Mouse (Mus musculus): ENCODE data around the gene Zbtb4. TPM values are rescaled to one million over a fixed set of nuclear protein-coding genes. Genes with fewer than 3 reads are reported as not detected.

The Zbtb4 gene
- total RNA-seq, 2 experiments from 2014 or later = 71.1 to 86.9 TPM

DNA sequence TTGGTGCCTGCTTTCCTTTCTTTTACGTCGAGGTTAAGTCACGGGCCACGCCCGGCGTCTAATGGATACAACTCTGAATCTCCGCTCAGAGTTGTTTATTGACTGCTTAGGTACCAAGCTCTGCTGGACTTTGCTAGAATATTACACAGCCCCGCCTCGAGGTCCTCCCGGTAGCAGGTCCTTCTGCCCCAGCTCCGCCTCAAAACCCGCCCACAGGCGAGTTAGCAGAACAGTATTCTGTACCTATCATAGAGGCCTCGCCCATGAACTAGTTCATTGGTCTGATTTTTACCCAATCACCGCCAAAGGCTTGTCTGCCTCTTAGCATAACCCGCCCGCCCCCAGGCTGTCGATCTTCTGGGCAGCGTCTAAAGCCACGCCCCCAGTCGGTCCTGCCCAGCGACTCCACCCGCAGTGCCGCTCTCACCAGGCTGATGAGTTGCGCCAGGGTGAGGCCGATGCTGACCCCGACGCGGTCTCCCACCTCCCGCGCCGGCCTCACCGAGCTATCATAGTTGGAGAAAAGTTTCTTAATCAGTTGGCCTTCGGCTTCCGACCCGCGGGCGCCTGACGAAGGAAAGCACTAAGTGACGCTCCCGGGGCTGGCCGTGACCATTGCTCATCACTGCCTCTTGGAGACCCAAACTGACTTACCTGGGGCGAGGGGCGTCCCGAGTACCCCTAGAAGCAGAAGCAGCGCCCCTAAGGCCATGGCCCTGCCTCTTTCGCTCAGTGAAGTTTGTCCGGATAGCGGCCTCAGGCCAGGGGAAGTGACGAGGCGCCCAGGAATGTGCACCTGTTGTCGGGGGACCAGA is 29.7 kb downstream of the Zbtb4 start, which contains the start of gene Chrnb1:
TSS of gene Chrnb1 (minus strand) at position 776 of the 815 bp plus-strand sequence.
- peak; percentile 91 to 96 for DNase-seq (ENCODE audit: low spot score in 2 of 2)
- intact Hi-C loops (cut with DNase I) = no loop called here

DNA sequence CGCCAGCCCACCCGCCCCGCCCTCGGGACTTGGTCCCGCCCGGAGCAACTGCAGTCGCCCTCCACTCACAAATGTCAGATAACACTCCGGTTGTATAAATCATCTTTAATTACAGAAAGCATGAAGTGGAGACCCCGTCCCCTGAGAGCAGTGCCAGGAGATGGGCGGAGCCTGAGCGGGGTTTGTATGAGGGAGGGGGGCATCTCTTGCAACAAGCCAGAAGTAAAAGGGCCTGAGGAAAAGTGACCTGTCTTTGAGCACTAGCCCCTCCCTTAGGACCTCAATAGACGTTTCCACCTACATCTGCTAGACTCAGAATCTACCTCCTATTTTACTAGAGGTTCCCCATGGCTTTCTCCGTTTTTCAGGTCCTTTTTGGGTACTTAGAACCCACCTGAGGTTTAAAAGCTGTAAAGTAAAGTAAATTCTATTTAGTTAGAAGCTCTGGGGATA is 30.3 kb downstream of the Zbtb4 start:
- no peak for DNase-seq (ENCODE audit: low spot score in 2 of 2)
- intact Hi-C loops (cut with DNase I) = no loop called here

DNA sequence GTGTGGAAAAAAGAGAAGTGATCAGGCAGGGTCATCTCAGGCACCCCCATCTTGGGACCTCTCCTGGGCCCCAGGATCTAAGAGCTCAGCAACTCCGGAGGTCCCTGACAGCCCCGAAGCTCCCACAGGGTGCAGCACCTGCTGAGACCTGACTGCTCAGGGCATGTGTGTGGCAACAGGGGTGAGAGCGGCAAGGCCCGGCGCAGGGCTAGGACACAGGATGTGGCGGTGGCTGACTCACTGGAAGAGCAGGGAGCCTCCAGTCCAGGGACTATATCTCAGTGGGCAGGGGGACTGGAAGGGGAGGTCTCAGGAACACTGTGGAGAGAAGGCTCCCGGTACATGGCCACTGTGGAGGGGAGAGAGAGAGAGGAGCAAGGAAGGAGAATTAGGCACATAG is 32.2 kb downstream of the Zbtb4 start:
- intact Hi-C loops (cut with DNase I) = no loop called here
- DNase-seq (ENCODE audit: low spot score in 2 of 2) = no peak

DNA sequence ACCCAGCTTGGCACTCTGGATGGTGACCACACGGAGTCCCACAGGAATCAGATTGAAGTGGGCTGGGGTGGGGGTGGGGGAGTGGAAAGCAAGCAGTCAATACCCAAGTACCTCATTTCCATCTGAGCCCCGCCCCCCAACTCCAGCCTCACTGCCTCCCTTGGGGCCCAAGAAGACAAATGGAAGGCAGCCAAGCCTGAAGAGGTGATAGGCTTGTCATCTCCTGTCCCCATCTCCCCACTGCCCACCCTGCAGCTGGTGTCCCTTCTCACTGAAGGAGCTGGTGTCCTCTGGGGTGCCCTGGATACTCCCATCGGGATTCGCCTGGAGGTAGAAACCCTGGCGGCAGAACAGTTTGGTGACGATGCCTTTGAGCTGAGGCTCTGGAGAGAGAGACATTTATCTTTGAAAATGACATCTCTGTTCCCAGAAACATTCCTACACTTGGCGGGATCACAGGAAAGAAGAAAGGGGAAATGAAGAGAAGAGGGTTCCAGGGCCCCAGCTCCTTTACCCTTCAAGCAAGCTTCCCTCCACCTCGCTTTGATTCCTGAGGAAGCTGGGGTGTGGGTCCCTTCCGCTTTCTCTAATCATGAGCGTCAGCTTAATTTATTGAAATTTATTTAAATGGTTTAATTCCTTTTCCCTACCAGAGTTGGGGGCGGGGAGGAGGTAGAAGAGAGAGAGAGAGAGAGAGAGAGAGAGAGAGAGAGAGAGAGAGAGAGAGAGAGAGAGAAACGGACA is 33.9 kb downstream of the Zbtb4 start:
- intact Hi-C loops (cut with DNase I) = loop anchor here (5.0 kb wide), 1 partner anchor 78 kb away; the partner anchor contains the start of gene Tmem95
- DNase-seq (ENCODE audit: low spot score in 2 of 2) = no peak

DNA sequence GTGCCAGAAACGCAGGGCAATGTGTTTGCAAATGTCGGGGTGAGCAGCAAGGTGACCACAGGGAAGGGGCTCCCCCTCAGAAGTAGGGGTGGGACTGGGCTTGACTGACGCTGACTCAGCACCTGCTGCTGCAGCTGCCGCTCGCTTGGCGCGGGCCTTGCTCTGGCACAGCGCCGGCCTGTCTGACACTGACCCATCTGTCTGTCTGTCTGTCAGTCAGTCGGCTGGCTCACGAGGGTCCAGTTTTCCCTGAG is 34.4 kb downstream of the Zbtb4 start:
- intact Hi-C loops (cut with DNase I) = loop anchor here (5.0 kb wide), 1 partner anchor 77 kb away; the partner anchor contains the start of gene Tmem95
- DNase-seq (ENCODE audit: low spot score in 2 of 2) = peak; percentile 59 to 72

DNA sequence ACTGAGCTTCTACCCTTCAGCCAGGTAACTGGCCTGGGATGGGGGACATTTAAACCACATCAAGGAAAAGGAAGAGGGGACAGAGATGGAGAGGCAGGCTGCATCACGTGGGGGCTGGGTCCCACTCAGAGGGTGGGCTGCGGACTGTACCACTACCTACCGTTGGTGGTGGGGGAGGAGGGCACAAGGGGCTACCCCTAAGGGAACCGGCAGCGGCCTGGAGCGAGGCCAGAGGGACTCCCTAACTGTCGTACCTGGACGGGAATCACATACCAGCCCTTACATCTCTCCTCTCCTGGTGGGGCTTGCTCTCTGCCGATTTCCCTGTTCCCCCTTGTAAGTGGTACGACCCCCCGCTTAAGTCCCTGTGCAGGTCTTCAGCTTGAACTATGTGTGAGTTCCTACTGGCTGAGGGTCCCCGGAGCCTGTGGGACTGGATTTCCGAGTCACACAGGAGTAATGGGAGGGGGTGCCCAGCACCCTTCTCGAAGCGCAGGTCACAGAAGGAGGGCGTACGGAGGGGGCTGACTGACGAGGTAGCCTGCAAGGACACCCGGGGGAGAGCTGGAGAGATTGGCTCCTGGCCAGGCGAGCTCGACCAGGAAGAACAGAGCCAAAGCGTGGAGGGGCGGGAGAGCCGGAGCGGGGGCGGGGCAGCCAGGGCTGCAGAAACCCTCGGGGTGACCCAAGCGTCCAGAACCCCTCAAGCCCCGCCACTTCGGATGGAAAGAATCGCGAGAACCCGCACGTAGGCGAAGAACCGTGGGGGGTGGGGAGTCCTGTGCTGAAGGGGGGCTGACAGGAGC is 34.9 kb downstream of the Zbtb4 start:
- DNase-seq (ENCODE audit: low spot score in 2 of 2) = peak; percentile 65 to 74
- intact Hi-C loops (cut with DNase I) = loop anchor here (5.0 kb wide), 1 partner anchor 77 kb away; the partner anchor contains the start of gene Tmem95

DNA sequence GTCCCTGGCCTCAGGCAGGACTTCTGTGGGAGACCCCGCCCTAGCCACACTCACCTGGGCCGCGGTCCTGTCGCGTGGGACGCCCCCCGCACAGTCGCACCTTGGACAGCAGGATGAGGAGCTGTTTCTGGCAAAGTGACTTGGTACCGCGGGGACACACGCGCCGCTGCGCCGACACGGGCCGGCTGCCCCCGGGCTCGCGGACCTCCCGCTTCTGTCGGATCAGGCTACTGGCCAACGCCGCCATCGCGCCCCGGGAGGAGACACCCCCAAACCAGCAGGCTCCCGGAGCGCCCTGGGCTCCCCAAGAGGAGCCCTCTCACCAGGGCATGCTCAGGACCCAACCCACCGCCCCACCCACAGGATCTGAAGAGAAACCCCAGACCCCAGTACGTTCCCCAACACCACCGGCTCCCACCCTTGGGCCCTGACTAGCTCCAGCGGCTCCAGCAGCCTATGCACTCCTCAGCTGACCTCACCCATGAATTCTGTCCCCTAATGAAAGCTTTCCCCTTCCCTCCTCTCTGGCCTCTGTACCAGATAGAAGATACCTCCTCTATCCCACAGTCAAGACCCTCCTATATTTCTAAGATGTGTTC is 35.8 kb downstream of the Zbtb4 start, which contains the start of gene Fgf11:
TSS of gene Fgf11 (minus strand) at position 479 of the 599 bp plus-strand sequence.
- intact Hi-C loops (cut with DNase I) = loop anchor here (5.0 kb wide), 1 partner anchor 76 kb away; the partner anchor contains the start of gene Tmem95
- no peak for DNase-seq (ENCODE audit: low spot score in 2 of 2)

DNA sequence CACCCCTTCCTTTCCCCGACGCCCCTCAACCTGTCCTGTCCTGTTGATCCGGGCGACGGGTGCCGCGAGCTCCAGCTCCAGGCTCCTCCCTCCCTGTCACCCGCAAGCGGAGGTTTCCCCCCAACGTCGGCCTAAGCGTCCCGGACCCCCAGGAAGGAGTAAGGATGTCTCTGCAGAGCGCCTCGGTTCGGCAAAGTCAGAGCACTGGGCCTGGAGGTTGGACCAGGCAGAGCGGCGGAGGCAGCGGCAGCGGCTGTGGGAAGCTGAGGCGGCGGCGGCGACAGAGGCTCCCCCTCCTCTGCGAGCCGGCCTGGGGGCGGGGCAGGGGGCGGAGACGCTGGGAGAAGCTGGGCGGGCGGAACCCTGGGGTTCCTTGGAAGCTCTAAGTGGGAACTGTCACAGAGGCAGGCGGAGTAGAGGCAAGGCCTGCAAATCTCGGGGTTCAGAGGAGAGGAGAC is 37.0 kb downstream of the Zbtb4 start:
- intact Hi-C loops (cut with DNase I) = loop anchor here (2.0 to 5.0 kb wide), 3 partner anchors 34 to 75 kb away; partner anchors contain the start of genes Nlgn2, Tmem95 and Zbtb4
- peak; percentile 43 to 82 for DNase-seq (ENCODE audit: low spot score in 2 of 2)

DNA sequence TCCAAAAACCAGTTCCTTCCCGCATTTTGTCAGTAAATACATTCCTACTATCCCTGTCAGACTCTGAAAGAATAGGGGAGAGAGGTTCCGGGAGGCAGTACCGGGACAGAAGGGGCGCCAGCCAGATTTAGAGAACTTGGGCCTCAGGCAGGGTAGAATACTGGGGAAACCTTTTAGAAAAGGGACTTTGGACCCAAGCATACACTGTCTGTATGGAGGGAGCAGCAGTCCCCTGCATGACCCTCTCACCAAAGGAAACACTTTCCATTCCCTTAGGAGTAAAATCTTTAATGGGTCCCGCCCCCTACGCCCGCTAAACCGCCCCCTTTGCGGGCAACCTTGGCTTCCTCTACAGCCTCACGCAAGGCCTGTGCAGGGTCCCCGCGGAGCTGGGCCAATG is 37.6 kb downstream of the Zbtb4 start:
- intact Hi-C loops (cut with DNase I) = loop anchor here (2.0 to 5.0 kb wide), 3 partner anchors 33 to 74 kb away; partner anchors contain the start of genes Nlgn2, Tmem95 and Zbtb4
- no peak for DNase-seq (ENCODE audit: low spot score in 2 of 2)

DNA sequence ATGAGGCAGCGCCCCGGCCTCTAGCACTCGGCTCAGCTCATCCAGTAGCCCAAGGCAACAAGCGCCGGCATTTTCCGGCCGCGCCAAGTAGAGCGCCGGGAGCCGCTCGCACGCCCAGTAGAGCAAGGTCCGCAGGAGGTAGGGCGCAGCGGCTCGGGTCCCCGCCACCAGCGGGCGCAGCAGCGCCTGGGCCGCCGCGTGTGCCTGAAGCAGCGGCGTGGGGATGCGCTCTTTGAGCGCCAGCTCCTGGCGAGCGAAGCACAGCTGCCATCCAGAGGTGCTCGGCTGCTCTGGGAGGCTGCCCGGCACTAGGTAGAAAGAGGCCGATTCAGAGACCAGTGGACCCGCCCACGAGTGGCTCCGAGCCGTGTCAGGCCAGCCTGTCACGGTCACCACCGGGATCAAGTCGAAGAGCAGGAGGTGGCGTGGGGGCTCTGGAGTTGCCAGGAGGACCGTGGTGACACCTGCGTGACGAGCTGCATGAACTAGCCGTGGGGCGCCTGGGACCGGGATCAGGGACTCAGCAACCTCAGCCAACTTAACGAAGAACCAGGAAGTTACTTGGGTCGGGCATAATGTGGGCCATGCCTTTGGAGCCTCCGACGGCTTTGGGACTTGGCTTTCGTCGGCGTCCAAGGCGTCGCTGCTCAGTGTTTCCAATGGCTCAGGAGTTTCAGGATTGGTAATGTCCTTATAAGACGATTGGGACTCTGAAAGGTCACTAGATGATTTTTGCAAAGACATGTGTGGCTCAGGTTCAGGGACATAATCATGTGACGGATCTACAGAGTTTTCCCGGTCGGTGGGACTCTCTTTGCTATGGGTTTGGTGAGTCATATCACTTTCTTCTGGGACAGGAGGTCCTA is 38.3 kb downstream of the Zbtb4 start:
- intact Hi-C loops (cut with DNase I) = loop anchor here (2.0 to 5.0 kb wide), 3 partner anchors 33 to 73 kb away; partner anchors contain the start of genes Nlgn2, Tmem95 and Zbtb4

DNA sequence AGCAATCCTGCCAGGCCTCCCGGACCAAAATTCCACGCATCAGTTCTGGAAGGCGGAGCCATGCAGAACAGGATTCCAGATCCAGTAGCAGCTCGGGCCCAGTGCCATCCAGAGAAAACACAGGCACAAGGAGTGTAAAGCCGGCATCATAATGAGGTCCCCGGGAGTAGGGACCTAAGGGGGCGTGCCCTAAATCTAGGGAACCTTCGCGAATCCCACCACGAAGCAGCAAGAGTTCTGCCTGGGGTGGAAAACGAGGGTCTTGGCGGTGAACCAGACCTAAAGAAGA is 38.9 kb downstream of the Zbtb4 start:
- DNase-seq (ENCODE audit: low spot score in 2 of 2) = no peak
- intact Hi-C loops (cut with DNase I) = loop anchor here (5.0 kb wide), 1 partner anchor 73 kb away; the partner anchor contains the start of gene Tmem95

More for the DNA sequence above, 38.3 kb downstream of the Zbtb4 start:
- peak; percentile 59 to 74 for DNase-seq (ENCODE audit: low spot score in 2 of 2)

DNA sequence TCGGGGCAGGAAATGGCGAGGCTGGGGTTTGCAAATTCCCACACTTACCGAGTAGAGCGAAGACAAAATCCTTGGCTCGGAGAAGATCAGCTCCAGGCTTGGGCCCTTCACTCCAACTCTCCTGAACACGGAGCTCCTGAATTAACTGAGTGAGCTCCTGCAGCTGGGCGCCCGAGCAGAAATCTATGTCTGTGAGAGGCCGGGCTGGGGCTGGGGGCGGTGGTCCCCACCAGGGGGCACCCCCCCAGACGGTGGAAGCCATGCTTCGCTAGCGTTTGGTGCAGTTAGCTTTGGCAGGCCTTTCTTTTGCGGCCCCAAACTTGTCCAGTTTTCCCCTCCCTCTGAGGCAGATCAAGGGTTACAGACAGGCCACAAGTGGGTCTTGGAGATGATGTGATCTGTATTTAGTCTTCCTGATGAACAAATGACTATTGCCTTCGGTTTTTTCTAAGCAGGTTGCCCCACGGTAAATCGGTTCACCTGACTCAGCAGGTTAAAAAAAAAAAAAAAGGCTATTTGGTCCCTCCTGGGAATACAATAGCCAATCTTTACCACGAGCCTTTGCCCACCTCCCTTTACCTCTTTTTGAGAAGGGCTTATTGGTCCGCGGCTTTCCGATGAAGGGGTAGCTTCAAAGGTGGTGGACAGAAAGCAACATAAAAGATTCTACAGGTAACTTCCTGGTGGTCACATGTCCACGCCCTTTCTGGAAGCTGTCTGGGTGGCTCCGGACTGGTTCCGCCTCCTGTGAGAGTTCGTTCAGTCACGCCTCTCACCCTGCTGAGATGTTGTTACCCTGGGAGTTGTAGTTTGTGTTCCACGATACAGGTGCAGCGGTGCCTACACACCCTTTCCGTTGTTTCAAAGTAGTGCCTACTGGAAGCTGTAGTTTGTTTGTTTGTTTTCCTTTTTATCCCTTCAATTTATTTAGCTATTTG is 39.5 kb downstream of the Zbtb4 start, which contains the start of gene Tmem102:
TSS of gene Tmem102 (minus strand) at position 653 of the 938 bp plus-strand sequence.
- intact Hi-C loops (cut with DNase I) = loop anchor here (5.0 kb wide), 1 partner anchor 72 kb away; the partner anchor contains the start of gene Tmem95
- no peak for DNase-seq (ENCODE audit: low spot score in 2 of 2)

DNA sequence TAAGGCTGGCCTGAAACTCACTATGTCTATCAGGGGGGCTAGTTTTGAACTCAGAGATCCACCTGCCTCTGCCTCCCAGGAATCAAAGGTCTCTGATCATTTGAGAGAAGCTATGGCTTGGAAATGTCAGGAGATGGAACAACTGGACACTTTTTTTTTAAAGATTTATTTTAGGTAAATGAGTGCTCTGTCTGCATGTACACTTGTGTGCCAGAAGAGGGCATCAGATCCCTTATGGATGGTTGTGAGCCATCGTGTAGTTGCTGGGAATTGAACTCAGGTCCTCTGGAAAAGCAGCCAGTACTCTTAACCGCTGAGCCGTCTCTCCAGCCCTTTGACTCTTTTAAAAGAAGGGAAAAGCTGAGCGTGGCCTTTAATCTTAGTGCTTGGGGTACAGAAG is 40.7 kb downstream of the Zbtb4 start:
- intact Hi-C loops (cut with DNase I) = no loop called here
- DNase-seq (ENCODE audit: low spot score in 2 of 2) = no peak

DNA sequence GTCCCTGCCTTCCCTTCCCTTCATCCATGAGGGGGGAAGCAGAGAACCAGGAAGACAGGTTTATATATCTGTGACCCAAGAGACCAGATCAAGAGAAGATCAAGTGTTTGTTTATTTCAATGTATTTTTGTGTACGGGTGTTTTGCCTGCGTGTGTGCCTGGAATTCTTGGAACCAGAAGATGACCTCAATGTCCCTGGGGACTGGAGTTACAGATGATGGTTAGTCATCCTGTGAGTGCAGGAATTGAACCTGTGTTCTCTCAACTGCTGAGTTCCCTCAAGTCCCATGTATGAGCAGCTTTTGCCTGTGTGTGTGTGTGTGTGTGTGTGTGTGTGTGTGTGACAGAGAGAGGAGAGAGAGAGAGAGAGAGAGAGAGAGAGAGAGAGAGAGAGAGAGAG is 41.9 kb downstream of the Zbtb4 start:
- intact Hi-C loops (cut with DNase I) = no loop called here
- no peak for DNase-seq (ENCODE audit: low spot score in 2 of 2)

DNA sequence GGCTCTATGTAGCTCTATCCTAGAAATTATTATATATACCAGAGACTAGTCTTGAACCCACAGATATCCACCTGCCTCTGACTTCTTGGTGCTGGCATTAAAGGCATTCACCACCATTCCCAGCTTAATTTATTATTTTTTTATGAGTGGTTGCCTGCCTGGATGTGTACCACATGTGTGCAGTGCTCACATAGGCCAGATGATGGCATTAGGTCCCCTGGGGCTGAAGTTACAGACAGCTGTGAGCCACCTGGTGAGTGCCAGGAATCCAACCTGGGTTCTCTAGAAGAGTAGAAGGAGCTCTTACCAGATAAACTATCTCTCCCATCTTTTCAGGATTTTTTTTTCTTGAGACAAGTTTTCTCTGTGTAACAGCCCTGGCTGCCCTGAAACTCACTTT is 44.6 kb downstream of the Zbtb4 start:
- no peak for DNase-seq (ENCODE audit: low spot score in 2 of 2)
- intact Hi-C loops (cut with DNase I) = no loop called here

DNA sequence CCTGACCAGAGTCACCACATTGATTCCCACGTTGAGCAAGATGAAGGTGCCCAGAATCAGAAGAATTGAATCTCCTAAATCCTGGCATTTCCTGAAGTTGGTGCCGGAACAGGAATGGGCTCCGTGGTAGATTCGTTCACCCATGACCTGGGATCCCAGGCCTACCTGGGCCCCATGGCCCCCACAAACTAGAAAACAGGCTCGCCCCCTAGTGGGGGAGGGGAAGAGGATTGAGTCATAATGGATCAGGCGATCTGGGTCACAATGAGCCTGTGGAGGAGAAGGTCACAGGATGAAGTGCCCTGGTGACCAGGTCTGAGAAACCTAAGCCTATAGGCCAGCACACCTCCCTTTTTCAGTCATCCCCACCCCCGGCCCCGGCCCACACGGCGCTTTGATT is 49.4 kb downstream of the Zbtb4 start, which contains the start of gene Gm39566:
TSS of gene Gm39566 (minus strand) at position 144 of the 400 bp plus-strand sequence.
- no peak for DNase-seq (ENCODE audit: low spot score in 2 of 2)
- intact Hi-C loops (cut with DNase I) = no loop called here

DNA sequence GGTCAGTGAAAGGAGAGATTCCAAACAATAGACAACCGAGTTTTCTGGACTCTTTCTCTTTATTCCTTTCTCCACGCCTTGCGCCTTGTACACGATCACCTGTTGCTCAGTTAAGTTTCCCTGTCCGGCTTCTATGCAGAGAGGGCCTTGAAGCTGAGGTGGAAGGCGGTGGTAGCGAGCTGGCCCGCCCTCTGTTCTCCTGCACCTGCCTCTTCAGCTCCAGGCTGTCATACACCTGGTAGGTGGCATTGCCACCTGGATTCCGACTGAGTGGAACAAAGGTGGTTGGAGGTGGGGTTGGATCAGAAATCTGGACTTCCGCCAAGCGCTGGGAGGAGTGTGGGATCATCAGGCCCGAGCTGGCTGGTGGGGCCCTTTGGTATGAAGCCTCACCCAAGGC is 50.8 kb downstream of the Zbtb4 start:
- no peak for DNase-seq (ENCODE audit: low spot score in 2 of 2)
- intact Hi-C loops (cut with DNase I) = no loop called here
